Comparison of ENCODE assay signal across 9 mouse cellular contexts in the genomic region with DNA sequence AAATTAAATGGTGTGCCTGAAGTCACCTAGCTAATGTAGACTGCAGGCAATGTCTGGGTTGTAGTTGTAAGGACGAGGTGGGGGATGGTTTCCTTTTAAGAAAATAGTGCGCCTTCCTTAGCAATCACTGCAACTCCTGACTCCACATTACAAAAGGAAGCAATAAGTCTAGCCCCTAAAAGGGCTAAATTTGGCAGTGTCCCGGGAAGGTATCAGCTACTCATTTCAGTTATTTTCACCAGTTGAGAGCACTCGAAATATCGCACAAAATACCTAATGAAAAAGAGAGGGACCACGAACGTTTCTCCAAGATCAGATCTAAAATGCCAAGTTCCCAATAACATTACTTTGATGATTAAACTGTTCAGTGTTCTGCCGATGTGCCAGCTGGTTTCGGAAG. TPM values are rescaled to one million over a fixed set of nuclear protein-coding genes. Genes with fewer than 3 reads are reported as not detected.
DNase-seq lines count a peak whose midpoint lies in the region; ATAC-seq and TF ChIP-seq lines count a peak whose summit lies in the region.
"Had no signal": no experiment of that assay in that cellular context is flagged by ENCODE, and none has a peak within 500 bp of the region (broad histone marks: within the 10 kb centered on the region; RNA-seq: fewer than 3 reads in every experiment).

No protein-coding gene starts in this region.

- peaks cover 17% of the 10 kb centered on the region for H3K4me1 ChIP-seq in heart, embryonic 15.5 days (replicated peaks)
- peaks cover 19% of the 10 kb centered on the region; the same call in 1 of the 2 replicates for H3K4me1 ChIP-seq in spleen, adult 2 months (ENCODE audit: control insufficient read depth, insufficient read depth, insufficient read length)
- peaks cover 27% of the 10 kb centered on the region for H3K4me1 ChIP-seq in limb, embryonic 12.5 days (replicated peaks)
- H3K4me1 ChIP-seq in stomach, embryonic 16.5 days (ENCODE audit: control insufficient read depth, insufficient read depth, low read length), result peaks cover 7% of the 10 kb centered on the region

- ATAC-seq in heart, embryonic 15.5 days (replicated peaks; ENCODE audit: insufficient number of reproducible peaks, insufficient read depth, low FRiP score, low read depth), result no peak
- no peak for ATAC-seq in limb, embryonic 12.5 days (ENCODE audit: insufficient number of reproducible peaks, insufficient read depth, low FRiP score, low TSS enrichment, low read depth)
- no peak for ATAC-seq in stomach, embryonic 16.5 days (ENCODE audit: insufficient read depth, low FRiP score)

- no peak overlapping the region for H3K27ac ChIP-seq in heart, embryonic 15.5 days
- peak overlapping the region; percentile 94 for H3K27ac ChIP-seq in spleen, adult 2 months (ENCODE audit: insufficient read depth, low read length)
- H3K27ac ChIP-seq in limb, embryonic 12.5 days, result no peak overlapping the region
- H3K27ac ChIP-seq in stomach, embryonic 16.5 days (ENCODE audit: low read length), result peak overlapping the region; percentile 91
- H3K27ac ChIP-seq: left cerebral cortex, adult 2 months had no signal

- TF ChIP-seq POLR2A in spleen, adult 2 months (IDR thresholded peaks at IDR 0.05; ENCODE audit: low read depth, low read length), result no peak

- no peak for TF ChIP-seq CTCF in spleen, adult 2 months (IDR thresholded peaks at IDR 0.05; ENCODE audit: extremely low read depth, insufficient read depth, insufficient read length, insufficient replicate concordance)

- H3K9me3 ChIP-seq in heart, embryonic 15.5 days (replicated peaks), result no peaks in the 10 kb centered on the region
- no peaks in the 10 kb centered on the region for H3K9me3 ChIP-seq in limb, embryonic 12.5 days
- H3K9me3 ChIP-seq in stomach, embryonic 16.5 days (replicated peaks; ENCODE audit: control insufficient read depth, low read length), result no peaks in the 10 kb centered on the region

- DNase-seq in heart, postnatal 10 days, result no peak
- no peak for DNase-seq in spleen, adult 2 months (ENCODE audit: low read depth in 1 of 2, low spot score in 2 of 2)
- no peak for DNase-seq in spleen, adult 12 weeks (ENCODE audit: low spot score)
- DNase-seq in thymus, postnatal 4 days, result no peak
- DNase-seq in layer of hippocampus, adult 11-12 months (ENCODE audit: low spot score), result no peak

- WGBS in heart, embryonic 15.5 days, result 55% methylated on average over 9 of the region's 9 CpGs
- 64% methylated on average over 9 of the region's 9 CpGs for WGBS in spleen, adult 2 months
- WGBS in limb, embryonic 12.5 days, result 36% methylated on average over 9 of the region's 9 CpGs
- 62% methylated on average over 9 of the region's 9 CpGs for WGBS in stomach, embryonic 16.5 days

- H3K9ac ChIP-seq in heart, embryonic 15.5 days, result no peak overlapping the region; the same call in 1 of the 2 replicates
- no peak overlapping the region for H3K9ac ChIP-seq in limb, embryonic 12.5 days (replicated peaks)
- no peak overlapping the region for H3K9ac ChIP-seq in stomach, embryonic 16.5 days (ENCODE audit: low read length)

- no peaks in the 10 kb centered on the region for H3K27me3 ChIP-seq in heart, embryonic 15.5 days
- no peaks in the 10 kb centered on the region for H3K27me3 ChIP-seq in spleen, adult 2 months (ENCODE audit: control insufficient read depth, insufficient read depth, low read length)
- H3K27me3 ChIP-seq in limb, embryonic 12.5 days, result peaks cover 35% of the 10 kb centered on the region
- no peaks in the 10 kb centered on the region for H3K27me3 ChIP-seq in stomach, embryonic 16.5 days (ENCODE audit: control insufficient read depth, insufficient read depth, low read length)

- H3K36me3 ChIP-seq in heart, embryonic 15.5 days, result no peaks in the 10 kb centered on the region
- no peaks in the 10 kb centered on the region for H3K36me3 ChIP-seq in spleen, adult 2 months (ENCODE audit: control insufficient read depth, insufficient read depth, low read length)
- no peaks in the 10 kb centered on the region for H3K36me3 ChIP-seq in limb, embryonic 12.5 days
- H3K36me3 ChIP-seq in stomach, embryonic 16.5 days (ENCODE audit: control insufficient read depth, insufficient read depth, low read length), result no peaks in the 10 kb centered on the region

- H3K4me3 ChIP-seq in heart, embryonic 15.5 days, result peak overlapping the region; percentile 56
- no peak overlapping the region for H3K4me3 ChIP-seq in spleen, adult 2 months (ENCODE audit: extremely low read depth, insufficient read depth, insufficient read length)
- peak overlapping the region; percentile 49 for H3K4me3 ChIP-seq in limb, embryonic 12.5 days (replicated peaks)
- H3K4me3 ChIP-seq in stomach, embryonic 16.5 days (replicated peaks; ENCODE audit: low read length), result no peak overlapping the region

- intact Hi-C loops in heart, postnatal 10 days (cut with DNase I), result loop anchor here (2.0 to 10.0 kb wide), 3 partner anchors 29 to 509 kb away; partner anchors contain the start of gene Jak1

- H3K4me2 ChIP-seq in heart, embryonic 15.5 days, result peak overlapping the region; percentile 97
- H3K4me2 ChIP-seq in limb, embryonic 12.5 days, result peak overlapping the region; percentile 92
- H3K4me2 ChIP-seq in stomach, embryonic 16.5 days (ENCODE audit: low read depth, low read length), result peak overlapping the region; percentile 90

RNA-seq across cellular contexts. Expression of gene Jak1, which starts 28.6 kb away (rescaled TPM):
- polyA plus RNA-seq in heart, embryonic 15.5 days (2015; fragmentation: Nextera tagmentation; extraction: Ambion mirVana), result 53.2 and 61.4 TPM in 2 replicates
- total RNA-seq in heart, postnatal 10 days (2021), result 10 to 100 TPM; 89.5 to 93.0 TPM
- 63.9 and 69.0 TPM in 2 replicates for polyA plus RNA-seq in spleen, adult 2 months (2012; rRNA removed)
- polyA plus RNA-seq in limb, embryonic 12.5 days (2016; fragmentation: Nextera tagmentation; extraction: Ambion mirVana), result 70.3 and 72.6 TPM in 2 replicates
- 91.4 and 95.3 TPM in 2 replicates for polyA plus RNA-seq in stomach, embryonic 16.5 days (2015; fragmentation: Nextera tagmentation; extraction: Ambion mirVana)

Comparison
In these comparisons a context has a peak if more than half of its experiments do, and no peak if none do; other contexts are left out.
1. H3K27ac ChIP-seq: peak in spleen, adult 2 months (single experiment) and stomach, embryonic 16.5 days (single experiment); none in heart, embryonic 15.5 days (single experiment) and limb, embryonic 12.5 days (single experiment).
2. H3K4me3 ChIP-seq: peak in heart, embryonic 15.5 days (single experiment) and limb, embryonic 12.5 days (single experiment); none in spleen, adult 2 months (single experiment) and stomach, embryonic 16.5 days (single experiment).
3. Peak in every context shown above with its lines, with median percentiles within 50 percentile points of each other: H3K4me2 ChIP-seq.